Mouse (Mus musculus): Measurements from ENCODE around the gene Txndc2.

Gene Txndc2

GRCm38 (mm10) chr17:65641734-65642218, at the start of gene Txndc2:
Gene Txndc2 (minus strand): TSS chr17:65642168.
- DNase-seq (ENCODE audit: low spot score) = no peak

- DNase-seq (ENCODE audit: low spot score) = no peak
These were observed 41.8 kb upstream of the Txndc2 start for GRCm38 (mm10) chr17:65683731-65684130.

- no peak for DNase-seq (ENCODE audit: low spot score)
These were observed 41.3 kb upstream of the Txndc2 start for GRCm38 (mm10) chr17:65683316-65683715.

GRCm38 (mm10) chr17:65682071-65682680, 40.2 kb upstream of the Txndc2 start:
- DNase-seq (ENCODE audit: low spot score) = no peak

GRCm38 (mm10) chr17:65681516-65681915, 39.5 kb upstream of the Txndc2 start:
- no peak for DNase-seq (ENCODE audit: low spot score)

GRCm38 (mm10) chr17:65680801-65681412, 38.9 kb upstream of the Txndc2 start:
- no peak for DNase-seq (ENCODE audit: low spot score)

DNA sequence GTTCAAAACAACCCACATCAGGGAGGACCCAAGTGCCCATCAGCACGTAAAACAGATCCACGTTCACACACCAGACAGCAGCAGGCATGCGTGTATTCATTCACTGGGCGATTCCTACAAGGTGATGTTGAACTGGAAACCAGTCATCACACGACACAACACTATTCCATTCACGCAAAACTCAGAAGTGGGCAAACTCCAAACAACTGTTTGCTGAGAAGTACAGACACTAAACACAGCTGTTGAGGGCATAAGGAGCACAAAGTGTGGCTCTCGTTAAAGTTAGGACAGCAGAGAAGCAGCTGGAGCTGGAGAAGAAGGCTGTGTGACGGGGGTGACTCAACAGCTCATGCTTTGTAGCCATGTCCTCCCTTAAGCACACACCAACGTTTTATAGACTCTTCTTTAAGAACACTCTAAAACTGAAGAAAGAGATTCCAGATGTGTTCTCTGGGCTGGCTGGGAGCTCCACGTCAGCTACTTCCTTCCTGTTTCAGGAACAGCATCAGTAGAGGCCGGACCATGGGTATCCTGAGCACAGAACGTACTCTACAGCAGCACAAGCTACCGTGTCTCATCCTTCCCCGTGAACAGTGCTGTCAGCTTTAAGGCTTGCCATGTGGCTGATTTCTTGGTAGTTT, 38.0 kb upstream of the Txndc2 start:
- no peak for DNase-seq (ENCODE audit: low spot score)

- DNase-seq (ENCODE audit: low spot score) = peak; percentile 21
These were observed 35.8 kb upstream of the Txndc2 start for GRCm38 (mm10) chr17:65677742-65678141.

DNA sequence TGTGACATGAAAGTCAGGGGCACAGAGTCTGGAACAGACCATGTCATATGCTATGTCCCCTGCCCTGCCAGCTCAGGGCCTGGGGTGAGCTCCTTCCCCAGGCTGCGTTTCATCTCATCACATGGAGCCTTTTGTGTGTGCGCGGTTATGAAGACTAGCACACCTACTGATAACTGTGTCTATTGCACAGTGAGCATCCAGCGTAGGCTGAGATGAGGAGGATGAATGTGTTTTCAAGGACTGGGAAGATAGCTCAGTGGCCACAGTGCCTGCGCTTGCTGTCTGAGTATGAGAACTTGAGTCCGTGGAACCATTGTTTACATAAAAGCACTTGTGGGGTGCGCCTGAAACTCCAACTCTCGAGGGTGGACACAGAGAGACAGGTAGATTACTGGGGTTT, 34.6 kb upstream of the Txndc2 start:
- no peak for DNase-seq (ENCODE audit: low spot score)

DNA sequence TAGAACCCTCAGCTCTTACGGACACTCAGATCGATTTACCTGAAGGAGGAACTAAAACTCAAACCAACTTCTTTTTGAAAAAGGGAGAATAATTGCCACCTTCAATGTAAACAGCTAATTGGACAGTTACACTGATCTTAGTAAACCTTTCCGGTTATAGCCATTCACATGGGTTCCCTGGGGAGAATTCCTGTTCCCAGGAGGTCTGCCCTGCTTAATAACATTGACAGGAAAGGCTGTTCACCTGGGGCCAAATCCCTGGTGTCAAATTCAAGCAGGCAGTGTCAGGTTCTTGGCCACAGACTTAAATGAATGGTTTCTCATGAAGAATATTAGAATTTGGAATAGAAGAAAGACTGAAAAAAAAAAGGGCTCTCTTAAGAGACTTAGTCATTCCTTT, 34.0 kb upstream of the Txndc2 start:
- DNase-seq (ENCODE audit: low spot score) = no peak

DNA sequence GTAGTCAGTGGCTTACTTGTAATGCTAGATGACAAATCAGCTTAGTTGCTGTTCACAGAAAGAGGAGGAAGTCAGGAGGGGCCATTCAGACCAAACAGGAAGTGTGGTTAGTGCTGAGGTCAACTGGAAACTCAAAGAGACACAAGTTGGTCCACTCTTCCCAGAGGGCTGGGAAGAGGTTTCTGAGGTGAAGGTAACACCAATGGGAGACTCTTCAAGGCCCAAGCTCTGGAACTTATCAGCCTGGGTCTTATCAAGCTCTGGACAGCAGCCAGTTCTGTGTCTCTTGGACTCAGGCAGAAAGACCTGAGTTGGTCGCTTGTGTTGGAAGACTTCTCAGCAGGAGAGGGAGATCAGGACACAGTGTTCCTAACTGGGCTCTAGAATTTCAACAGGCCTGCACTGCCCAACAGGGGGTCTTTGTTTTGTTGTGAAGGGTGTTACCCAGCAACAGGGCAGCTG, 32.8 kb upstream of the Txndc2 start:
- DNase-seq (ENCODE audit: low spot score) = no peak

DNA sequence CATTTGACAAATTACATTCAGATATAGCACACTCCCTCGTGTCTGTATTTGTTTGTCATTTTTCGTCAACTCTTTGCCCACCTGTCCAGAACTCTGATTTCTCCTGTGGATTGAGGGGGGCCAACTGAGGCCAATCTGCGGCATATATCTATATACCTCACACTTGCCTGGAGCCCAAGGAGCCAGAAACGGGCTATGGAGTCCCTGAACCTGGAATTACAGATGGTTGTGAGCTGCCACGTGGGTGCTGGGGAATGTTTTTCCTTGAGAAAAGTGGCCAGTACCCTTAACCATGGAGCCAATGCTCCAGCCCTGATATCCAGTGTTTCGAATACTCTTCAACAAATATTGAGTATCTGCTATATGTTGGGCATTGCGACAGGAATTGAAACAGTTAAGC, 31.0 kb upstream of the Txndc2 start:
- no peak for DNase-seq (ENCODE audit: low spot score)

GRCm38 (mm10) chr17:65669061-65669460, 27.1 kb upstream of the Txndc2 start:
- no peak for DNase-seq (ENCODE audit: low spot score)

DNA sequence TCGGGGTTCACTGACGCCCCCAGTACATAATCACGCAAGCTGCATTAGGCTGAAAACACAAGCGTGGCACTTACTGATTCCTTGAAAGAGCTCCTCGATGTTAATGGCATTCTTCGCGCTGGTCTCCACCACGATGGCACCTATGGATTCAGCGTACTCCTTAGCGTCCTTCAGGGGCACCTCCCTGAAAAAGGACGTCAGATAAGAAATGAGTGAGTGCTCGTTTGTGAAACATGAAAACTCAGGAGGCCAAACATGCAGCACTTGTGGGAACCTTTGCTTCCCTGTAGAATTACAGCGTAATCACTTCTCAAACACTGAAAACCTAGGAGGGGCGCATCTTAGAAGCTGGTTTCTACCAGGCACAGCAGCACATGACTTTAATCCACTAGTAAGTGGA, 25.8 kb upstream of the Txndc2 start:
- DNase-seq (ENCODE audit: low spot score) = no peak

DNA sequence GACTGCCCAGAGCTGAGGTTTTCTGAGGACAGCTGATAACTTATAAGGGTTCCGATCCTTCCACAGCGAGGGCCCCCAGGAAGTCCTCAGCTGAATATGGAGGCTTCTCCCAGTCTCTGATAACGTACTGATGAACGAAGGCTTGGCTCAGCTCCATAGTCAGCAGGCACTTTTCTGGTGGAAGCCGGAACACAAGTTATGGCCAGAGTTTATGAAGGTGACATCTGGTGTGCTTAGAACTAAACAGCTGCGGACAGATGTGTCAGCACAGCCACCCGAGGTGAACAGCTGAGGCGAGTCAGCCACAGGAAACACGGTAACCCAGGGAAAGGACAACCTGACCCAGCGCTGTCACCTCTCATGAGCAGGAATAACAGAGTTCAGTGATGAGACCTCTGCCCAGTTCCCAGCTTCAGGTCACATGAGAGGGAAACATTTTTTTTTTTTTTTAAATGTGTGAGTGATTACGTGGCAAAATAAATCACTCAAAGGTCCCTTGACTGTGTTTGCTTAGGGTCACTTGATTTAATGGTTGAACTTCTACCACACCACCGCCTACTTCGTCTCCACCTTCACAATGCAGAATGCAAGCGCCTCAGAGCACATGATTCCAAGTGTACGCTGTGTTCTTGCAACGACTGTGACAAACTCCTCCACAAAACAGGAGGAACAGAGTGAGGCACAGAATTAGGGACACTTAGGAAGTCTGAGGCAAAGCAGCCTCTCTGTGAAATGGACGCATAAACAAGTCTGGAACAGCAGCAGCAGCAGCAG, 24.6 kb upstream of the Txndc2 start:
- no peak for DNase-seq (ENCODE audit: low spot score)

GRCm38 (mm10) chr17:65665786-65666387, 23.9 kb upstream of the Txndc2 start:
- DNase-seq (ENCODE audit: low spot score) = no peak

DNA sequence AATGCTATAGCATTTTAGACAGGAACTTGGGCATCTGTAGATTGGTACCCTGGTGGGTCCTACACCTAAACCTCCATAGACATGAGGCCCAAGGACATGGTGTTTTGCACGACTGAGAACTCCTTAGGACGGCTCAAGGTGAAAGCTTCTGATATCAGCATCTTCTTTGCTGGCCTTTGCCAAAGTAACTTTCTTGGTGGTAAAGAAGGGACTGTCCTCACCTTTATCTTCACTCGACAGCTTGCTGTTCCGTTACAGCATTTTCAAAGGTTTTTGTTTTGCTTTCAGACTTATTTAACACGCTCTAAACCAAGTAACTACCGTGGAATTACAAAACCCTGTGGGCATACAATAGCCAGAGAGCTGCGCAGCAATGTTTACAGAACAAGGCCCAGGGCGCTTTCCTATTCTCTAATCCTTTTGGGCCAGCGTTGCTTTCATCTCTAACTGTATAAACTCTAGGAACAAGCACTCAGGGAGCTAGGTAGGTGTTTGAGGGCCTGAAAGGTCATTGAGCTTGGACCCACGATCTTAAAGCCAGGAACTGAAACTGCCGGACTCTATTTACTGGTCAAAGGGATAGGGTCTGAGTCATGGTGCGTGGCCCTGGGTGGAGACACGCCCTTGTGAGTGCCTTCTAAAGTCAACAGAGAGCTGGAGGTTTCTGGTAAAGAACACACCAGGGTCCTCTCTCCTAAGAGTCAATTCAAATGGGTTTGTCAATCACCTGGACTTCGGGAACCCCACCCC, 21.5 kb upstream of the Txndc2 start:
- no peak for DNase-seq (ENCODE audit: low spot score)

GRCm38 (mm10) chr17:65662662-65663061, 20.7 kb upstream of the Txndc2 start:
- no peak for DNase-seq (ENCODE audit: low spot score)

DNA sequence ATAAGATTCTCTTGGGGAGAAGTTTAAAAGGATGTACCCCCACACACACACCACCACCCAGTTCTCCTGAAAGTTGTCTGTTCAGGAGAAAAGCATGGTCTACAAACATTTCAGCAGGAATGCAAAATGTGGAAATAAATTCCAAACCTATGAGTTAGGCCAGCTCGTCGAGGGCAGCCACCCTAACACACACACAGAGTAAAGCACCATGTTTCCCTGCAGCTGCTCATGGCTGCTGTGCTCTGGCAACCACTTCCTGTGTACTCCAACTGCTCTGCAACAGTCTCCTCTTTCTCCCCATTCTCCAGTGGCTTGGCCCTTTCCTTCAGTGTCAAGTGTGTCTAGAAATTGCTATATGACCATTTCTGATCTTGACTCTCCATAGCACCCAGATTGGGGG, 16.4 kb upstream of the Txndc2 start:
- no peak for DNase-seq (ENCODE audit: low spot score)

DNA sequence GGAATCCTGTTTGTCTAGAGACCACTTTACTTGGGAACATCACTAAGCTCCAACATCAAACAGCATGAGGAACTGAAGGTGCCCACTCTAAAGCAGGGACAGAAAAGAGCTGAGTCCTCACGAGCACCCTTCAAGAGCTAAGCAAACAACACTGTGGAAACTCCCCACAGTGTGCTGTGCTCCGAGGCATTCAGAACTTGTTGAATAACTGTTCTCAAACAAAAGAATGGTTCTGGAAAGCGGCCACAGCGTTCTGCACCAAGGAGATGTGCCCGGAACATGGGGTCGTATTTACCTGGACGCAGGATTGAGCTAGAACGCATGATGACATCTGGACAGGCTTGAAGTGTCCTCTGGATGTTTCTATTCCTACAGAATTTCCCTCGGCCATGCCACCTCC, 16.0 kb upstream of the Txndc2 start:
- no peak for DNase-seq (ENCODE audit: low spot score)

DNA sequence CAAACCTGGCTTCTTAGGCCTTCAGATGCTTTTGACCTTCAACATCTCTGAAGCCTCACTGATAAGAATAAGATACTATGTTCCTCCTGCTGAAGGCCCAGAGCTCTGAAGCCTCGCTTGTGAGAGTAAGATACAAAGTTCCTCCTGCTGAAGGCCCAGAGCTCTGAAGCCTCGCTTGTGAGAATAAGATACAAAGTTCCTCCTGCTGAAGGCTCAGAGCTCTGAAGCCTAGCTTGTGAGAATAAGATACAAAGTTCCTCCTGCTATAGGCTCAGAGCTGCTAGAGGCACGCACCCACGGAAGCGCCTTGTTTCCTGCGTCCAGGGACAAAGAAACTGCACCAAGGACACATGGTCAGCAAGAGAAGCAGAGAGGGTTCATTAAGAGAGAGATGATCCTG, 14.8 kb upstream of the Txndc2 start:
- DNase-seq (ENCODE audit: low spot score) = no peak

All from MN1 (cell line).